Comparison of ENCODE assay signal across 12 mouse cellular contexts in the genomic region with DNA sequence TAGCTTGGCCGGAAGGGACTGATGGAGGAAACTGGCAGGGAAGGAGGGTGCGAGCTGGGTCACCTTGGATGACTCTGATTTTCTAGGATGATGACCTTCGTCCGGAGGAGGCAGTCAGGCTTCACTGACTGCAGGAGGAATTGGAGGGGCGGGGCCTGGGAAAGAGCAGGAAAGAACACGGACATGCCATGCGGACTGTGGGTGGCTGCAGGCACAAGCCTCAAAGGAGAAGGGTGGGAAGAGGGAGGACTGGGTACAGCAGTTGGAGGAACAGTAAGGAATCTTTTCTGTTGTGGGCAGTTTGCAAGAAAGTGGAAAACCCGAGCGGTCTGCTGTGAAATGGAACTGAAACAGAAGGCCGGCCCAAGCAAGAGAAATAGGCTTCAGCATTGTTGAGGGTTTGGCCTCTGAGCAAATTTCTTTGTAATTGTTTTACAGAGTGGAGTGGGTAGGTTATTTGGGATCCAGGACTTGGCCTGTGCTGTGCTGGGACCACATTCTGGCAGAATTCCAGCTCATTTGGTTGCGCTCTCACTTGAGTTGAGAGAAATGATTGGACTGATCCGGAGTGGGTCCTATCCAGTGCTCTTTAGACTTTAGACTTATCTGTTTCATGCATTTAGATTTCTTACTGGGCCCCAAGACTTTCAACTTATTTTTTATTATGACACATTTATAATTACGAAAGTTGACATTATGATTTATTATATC. TPM values are rescaled to one million over a fixed set of nuclear protein-coding genes. Genes with fewer than 3 reads are reported as not detected.
A peak's percentile ranks its signal among the peaks of the same experiment; 100 is the strongest.
DNase-seq lines count a peak whose midpoint lies in the region; ATAC-seq and TF ChIP-seq lines count a peak whose summit lies in the region.
"Had no signal": no experiment of that assay in that cellular context is flagged by ENCODE, and none has a peak within 500 bp of the region (broad histone marks: within the 10 kb centered on the region; RNA-seq: fewer than 3 reads in every experiment).

No protein-coding gene starts in this region.

- DNase-seq in layer of hippocampus, adult 9-11 months, result peak; percentile 33
- no peak for DNase-seq in layer of hippocampus, postnatal 36 days
- peak; percentile 59 for DNase-seq in adrenal gland, postnatal 14 days
- peak; percentile 19 for DNase-seq in forebrain, postnatal 0 days
- DNase-seq in kidney, postnatal 25 days, result peak; percentile 85 to 93
- DNase-seq in ovary, adult 18-20 months (ENCODE audit: low spot score), result no peak
- DNase-seq: heart, postnatal 36 days; lung, adult 2 months; thymus, postnatal 4 days had no signal

- no peak overlapping the region for H3K27ac ChIP-seq in forebrain, postnatal 0 days (ENCODE audit: low read depth, low read length)

- H3K4me1 ChIP-seq in forebrain, postnatal 0 days (ENCODE audit: insufficient read depth), result no peaks in the 10 kb centered on the region

- H3K4me3 ChIP-seq in forebrain, postnatal 0 days (ENCODE audit: low read depth, low read length), result no peak overlapping the region

- no peak overlapping the region for H3K4me2 ChIP-seq in forebrain, postnatal 0 days (ENCODE audit: low read depth)

- WGBS in forebrain, postnatal 0 days, result 64% methylated on average over 13 of the region's 13 CpGs

- no peak for TF ChIP-seq CTCF in forebrain, postnatal 0 days (IDR thresholded peaks at IDR 0.05; ENCODE audit: low read depth)

- no peaks in the 10 kb centered on the region for H3K36me3 ChIP-seq in forebrain, postnatal 0 days (ENCODE audit: insufficient read depth)
- H3K36me3 ChIP-seq: G1E had no signal

- H3K9ac ChIP-seq in forebrain, postnatal 0 days, result no peak overlapping the region

- no peak; the same call in 1 of the 2 replicates for ATAC-seq in forebrain, postnatal 0 days
- ATAC-seq in erythroblast, adult 5-6 weeks (replicated peaks; ENCODE audit: low FRiP score, poor library complexity, severe bottlenecking), result no peak

- H3K27me3 ChIP-seq in forebrain, postnatal 0 days (ENCODE audit: insufficient read depth, low read length), result no peaks in the 10 kb centered on the region

- no peaks in the 10 kb centered on the region for H3K9me3 ChIP-seq in forebrain, postnatal 0 days (ENCODE audit: low read length)
- H3K9me3 ChIP-seq: G1E had no signal

RNA-seq across cellular contexts. Expression of a gene that starts 30.7 kb away (rescaled TPM):
- not detected for total RNA-seq in layer of hippocampus, postnatal 36 days (2021)
- total RNA-seq in adrenal gland, postnatal 14 days (2021), result 13.3 and 183 TPM in 2 replicates
- total RNA-seq in forebrain, postnatal 0 days (2014; rRNA removed), result not detected in 2 replicates
- 0.13 and 0.34 TPM in 2 replicates for polyA plus RNA-seq in forebrain, postnatal 0 days (2015; fragmentation: Nextera tagmentation; extraction: Ambion mirVana)
- total RNA-seq in erythroblast, adult 5-6 weeks (2015; ENCODE audit: low replicate concordance), result not detected in 2 replicates
- not detected in 2 replicates for total RNA-seq in erythroblast, adult 5-6 weeks (2017; ENCODE audit: low replicate concordance)
- total RNA-seq: heart, postnatal 36 days; layer of hippocampus, postnatal 25 days had no signal
- polyA plus RNA-seq: G1E had no signal

Comparison
In these comparisons a context has a peak if more than half of its experiments do, and no peak if none do; other contexts are left out.
1. DNase-seq: peak in layer of hippocampus, adult 9-11 months (single experiment), adrenal gland, postnatal 14 days (single experiment), forebrain, postnatal 0 days (single experiment) and kidney, postnatal 25 days (2 of 2); none in layer of hippocampus, postnatal 36 days (0 of 2) and ovary, adult 18-20 months (single experiment).
2. RNA of a gene that starts 30.7 kb away (total RNA-seq): 13.3 to 183 TPM in adrenal gland, postnatal 14 days; not detected in layer of hippocampus, postnatal 36 days, not detected in forebrain, postnatal 0 days and not detected in erythroblast, adult 5-6 weeks; every median in the first group is over 10 times any median in the second.